Mouse (Mus musculus) lung, adult 10 weeks (tissue): Measurements from ENCODE around the gene 2610028H24Rik. TPM values are rescaled to one million over a fixed set of nuclear protein-coding genes. Genes with fewer than 3 reads are reported as not detected.

Experiments used
- polyA plus RNA-seq: library from polyadenylated mRNA; stranded (reverse); fragments of 350-450 nt; fragmentation: Illumina TruSeq; extraction: RNeasy Lipid Tissue Mini Kit (QIAGEN cat#74804); gene quantifications from one replicate; pipeline ENCODE4 v1.2.3, GENCODE M21; 2014; ENCODE audit warnings: low read depth, low replicate concordance; ENCODE audit not compliant: insufficient read depth

The 2610028H24Rik gene
- 28.0 TPM for polyA plus RNA-seq

DNA sequence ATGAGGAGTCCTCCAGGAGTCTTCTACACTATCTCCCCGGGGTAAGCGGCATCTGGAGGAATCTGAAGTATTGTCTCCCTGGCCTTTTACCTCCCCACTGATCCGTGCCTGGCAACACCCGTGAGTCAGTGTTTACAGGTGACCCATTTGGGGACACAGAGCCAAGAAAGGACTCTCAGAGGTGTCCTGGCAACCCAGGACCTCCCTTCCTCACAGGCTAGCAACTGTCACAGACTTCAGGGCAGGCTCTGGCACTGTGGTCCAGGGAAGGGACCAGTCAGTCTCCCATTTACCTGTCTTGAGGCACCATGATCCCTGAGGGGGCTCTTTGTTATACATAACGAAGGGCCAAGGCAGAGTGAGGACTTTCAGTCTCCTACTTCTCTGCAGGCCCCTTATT lies at the start of gene 2610028H24Rik:
2610028H24Rik (plus strand) TSS at position 231 of the 400 bp plus-strand sequence.

DNA sequence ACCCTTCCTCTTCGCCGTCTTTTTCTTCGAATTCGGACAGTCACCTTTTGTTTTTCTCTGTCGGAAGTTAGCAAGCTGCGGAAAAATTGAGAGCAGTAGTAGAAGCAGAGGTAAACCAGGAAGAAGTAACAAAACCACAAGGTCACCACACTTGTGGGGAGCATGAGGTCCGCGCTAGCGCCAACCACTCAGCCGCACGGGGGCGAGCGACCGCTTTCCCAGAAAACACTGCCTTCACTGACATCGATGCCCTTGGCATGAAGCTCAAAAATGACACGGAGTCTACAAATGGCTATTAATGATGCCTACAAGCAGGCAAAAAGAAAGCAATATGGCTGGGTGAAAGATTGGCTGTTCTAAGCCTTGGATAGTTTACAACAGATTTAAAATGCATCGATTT lies 8.6 kb upstream of the 2610028H24Rik start, which contains the start of gene AC141477.1:
AC141477.1 (minus strand) TSS at position 164 of the 400 bp plus-strand sequence.

DNA sequence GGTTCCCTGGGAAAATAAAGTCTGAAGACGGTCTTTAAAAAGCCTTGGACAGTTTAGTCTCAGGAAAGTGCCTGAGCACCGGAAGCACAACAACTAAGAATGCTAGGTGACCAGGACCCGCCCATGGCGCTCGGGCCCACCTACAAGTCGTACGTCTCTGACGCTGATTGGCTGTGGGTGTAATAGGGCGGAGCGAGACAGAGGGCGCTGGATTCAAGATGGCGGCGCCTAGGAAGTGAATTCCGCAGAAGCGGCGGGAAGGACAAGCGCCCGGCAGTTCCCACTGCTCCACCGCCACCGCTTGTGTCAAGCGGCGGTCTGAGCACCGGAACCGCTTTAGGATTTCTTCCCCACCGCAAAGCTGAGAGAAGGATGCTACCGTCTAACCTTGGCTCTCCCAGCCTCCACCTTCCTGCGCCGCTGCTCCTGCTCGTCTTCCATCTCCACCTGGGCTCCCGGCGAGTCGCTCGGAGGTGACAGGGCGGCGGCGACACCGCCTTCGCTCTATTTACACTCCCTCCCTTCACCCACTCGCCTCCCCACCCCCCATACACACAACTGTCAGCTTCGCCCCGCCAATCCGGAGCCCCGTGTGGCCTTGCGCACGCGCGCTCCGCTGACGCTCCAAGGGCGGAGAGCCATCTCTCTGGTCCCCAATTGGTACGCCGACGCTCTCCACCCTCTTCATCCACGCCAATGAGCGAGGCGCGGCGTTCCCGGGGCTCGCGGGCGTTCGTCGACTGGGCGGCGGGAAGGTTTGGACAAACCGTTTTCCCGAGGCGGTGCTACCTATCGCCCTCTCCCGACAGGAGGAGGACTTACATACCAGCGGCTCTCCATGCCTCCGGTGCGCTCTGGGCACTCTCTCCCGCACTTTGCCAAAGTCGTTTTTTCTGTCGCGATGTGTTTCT lies 6.4 kb upstream of the 2610028H24Rik start, which contains the start of gene Pcnt:
Pcnt (minus strand) TSS at position 609 of the 911 bp plus-strand sequence.

DNA sequence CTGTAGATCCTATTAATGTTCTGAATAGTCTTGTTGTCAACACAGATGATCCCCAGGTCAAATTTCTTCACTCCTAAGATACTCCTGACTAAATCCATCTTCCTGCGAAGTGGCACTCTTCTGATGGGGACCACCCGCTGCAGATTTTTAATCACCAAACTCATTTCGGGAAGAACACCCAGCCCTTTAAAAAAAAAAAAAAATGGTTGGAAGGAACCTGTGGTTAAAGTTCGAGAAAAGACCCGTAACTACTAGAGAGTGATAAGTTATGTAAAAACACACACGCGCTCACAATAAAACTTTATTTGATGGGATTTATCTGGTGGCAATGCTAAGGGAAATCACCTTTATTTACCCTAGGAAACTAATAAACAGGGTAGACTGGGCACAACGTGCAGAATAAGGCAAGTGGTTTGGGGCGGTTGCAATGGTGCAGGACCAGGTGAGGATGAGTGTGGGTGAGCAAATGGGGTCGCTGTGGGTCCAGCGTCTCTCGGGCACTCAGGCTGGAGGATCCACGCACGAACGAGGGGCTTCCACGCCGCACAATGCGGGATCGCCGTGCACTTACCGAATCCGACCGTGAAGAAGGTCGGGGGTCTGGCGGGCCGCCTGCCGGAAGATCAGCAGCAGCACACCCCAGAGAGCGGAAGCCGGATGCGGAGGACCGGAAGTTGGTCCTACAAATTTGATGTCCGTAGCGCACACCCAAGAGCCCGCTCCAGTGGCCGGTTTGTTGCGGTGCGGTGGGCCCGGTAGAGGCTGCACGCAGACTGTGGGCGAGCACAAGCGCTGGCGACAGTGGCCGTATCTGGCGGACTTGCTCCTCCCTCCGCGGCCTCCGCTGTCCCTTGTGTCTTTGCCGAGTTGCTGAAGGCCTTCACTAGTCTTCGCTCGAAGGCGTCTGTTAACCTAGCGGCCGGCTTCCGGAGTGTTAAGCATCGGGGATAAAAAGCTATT lies 19.6 kb downstream of the 2610028H24Rik start, which contains the start of the genes Mcm3ap and Ybey:
Mcm3ap (plus strand) TSS at position 725 of the 960 bp plus-strand sequence.
Ybey (minus strand) TSS at position 912 of the 960 bp plus-strand sequence.

Other genes starting within 250 kb of the 2610028H24Rik start
- gene Prmt2, start 211.2 kb upstream of the 2610028H24Rik start, polyA plus RNA-seq = 37.8 TPM
- 2.7 TPM for gene S100b, start 195.2 kb upstream of the 2610028H24Rik start, polyA plus RNA-seq
- gene Dip2a, start 103.8 kb upstream of the 2610028H24Rik start, polyA plus RNA-seq = 6.0 TPM
- gene AC141477.1, start 8.6 kb upstream of the 2610028H24Rik start, polyA plus RNA-seq = not detected
- 19.4 TPM for gene Pcnt, start 6.3 kb upstream of the 2610028H24Rik start, polyA plus RNA-seq
- 25.7 TPM for gene Mcm3ap, start 19.8 kb downstream of the 2610028H24Rik start, polyA plus RNA-seq
- gene Ybey, start 20.0 kb downstream of the 2610028H24Rik start, polyA plus RNA-seq = 1.2 TPM
- gene Lss, start 82.5 kb downstream of the 2610028H24Rik start, polyA plus RNA-seq = 8.2 TPM
- 0.18 TPM for gene Spatc1l, start 113.2 kb downstream of the 2610028H24Rik start, polyA plus RNA-seq
- not detected for gene Ftcd, start 126.6 kb downstream of the 2610028H24Rik start, polyA plus RNA-seq
- gene Col6a2, start 174.5 kb downstream of the 2610028H24Rik start, polyA plus RNA-seq = 54.8 TPM